In the genomic region with DNA sequence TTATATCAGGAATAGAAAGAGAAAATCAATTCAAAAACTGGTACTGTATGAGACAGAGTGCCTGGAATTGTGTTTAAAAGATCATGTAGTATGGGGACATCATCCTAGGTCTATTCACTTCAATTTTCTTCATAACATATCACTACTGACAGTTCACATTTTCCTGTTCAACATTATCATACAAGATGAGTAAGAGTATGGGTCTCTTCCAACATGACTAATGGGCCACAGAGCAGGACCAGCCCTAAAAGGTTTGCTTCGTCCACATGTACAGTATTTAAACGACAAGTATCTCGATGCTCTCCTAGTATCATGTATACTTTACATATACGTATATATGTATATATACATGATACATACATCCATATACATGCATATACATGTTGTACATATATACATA, we compare ENCODE assay signal across 16 mouse cellular contexts.
DNase-seq lines count a peak whose midpoint lies in the region.
"Had no signal": no experiment of that assay in that cellular context is flagged by ENCODE, and none has a peak within 500 bp of the region (broad histone marks: within the 10 kb centered on the region; RNA-seq: fewer than 3 reads in every experiment).

No protein-coding gene starts in this region.

- DNase-seq in 3134 (ENCODE audit: extremely low read depth, insufficient read length, low spot score): peak; percentile 6
- peak; percentile 51 for DNase-seq in NIH3T3 (ENCODE audit: low read depth)
- peak; percentile 20 for DNase-seq in skeletal muscle tissue, adult 2 months (ENCODE audit: low read depth, low spot score)
- DNase-seq in heart, postnatal 4 days: no peak
- DNase-seq in heart, postnatal 36 days: no peak
- DNase-seq: adrenal gland, adult 2 months; adrenal gland, postnatal 10 days; adrenal gland, postnatal 25 days; B cell, adult 2 months; cerebellum, adult 11 months; cerebellum, adult 18-20 months; cerebellum, adult 8-10 months; cerebellum, adult 9-11 months; cerebellum, postnatal 14 days; cerebellum, postnatal 36 days; embryo, embryonic 11 days had no signal

- intact Hi-C loops in heart, postnatal 36 days (cut with DNase I): no loop called here

Comparison
In these comparisons a context has a peak if more than half of its experiments do, and no peak if none do; other contexts are left out.
1. DNase-seq: peak in 3134 (single experiment), NIH3T3 (single experiment) and skeletal muscle tissue, adult 2 months (single experiment); none in heart, postnatal 4 days (single experiment) and heart, postnatal 36 days (0 of 2).